Mouse (Mus musculus) limb, embryonic 12.5 days (tissue): ENCODE data around the gene Snapc4. TPM values are rescaled to one million over a fixed set of nuclear protein-coding genes. Genes with fewer than 3 reads are reported as not detected.

Source experiments
- polyA plus RNA-seq: library from polyadenylated mRNA; unstranded; fragments of >200 nt; fragmentation: Nextera tagmentation; extraction: Ambion mirVana; gene quantifications from 2 replicates; pipeline ENCODE4 v1.2.1, GENCODE M21; 2016

The Snapc4 gene
- polyA plus RNA-seq, 1 experiment from 2014 or later: 36.7 TPM

Other genes with a start within 250 kb of the Snapc4 start
- not detected in 2 replicates for gene Lhx3, start 172.4 kb downstream of the Snapc4 start, polyA plus RNA-seq
- 16.1 TPM in 2 replicates for gene Qsox2, start 143.1 kb downstream of the Snapc4 start, polyA plus RNA-seq
- not detected in 2 replicates for gene Ccdc187, start 86.1 kb downstream of the Snapc4 start, polyA plus RNA-seq
- gene Gpsm1, start 65.1 kb downstream of the Snapc4 start, polyA plus RNA-seq: 73.4 and 74.1 TPM in 2 replicates
- gene Dnlz, start 28.5 kb downstream of the Snapc4 start, polyA plus RNA-seq: 32.2 and 32.5 TPM in 2 replicates
- 0.50 and 0.51 TPM in 2 replicates for gene Card9, start 19.7 kb downstream of the Snapc4 start, polyA plus RNA-seq
- gene Entr1, start 8.7 kb upstream of the Snapc4 start, polyA plus RNA-seq: 170 TPM in 2 replicates
- gene Pmpca, start 8.7 kb upstream of the Snapc4 start, polyA plus RNA-seq: 116 TPM in 2 replicates
- gene Inpp5e, start 28.6 kb upstream of the Snapc4 start, polyA plus RNA-seq: 29.1 and 30.3 TPM in 2 replicates
- gene Sec16a, start 64.6 kb upstream of the Snapc4 start, polyA plus RNA-seq: 25.6 and 33.0 TPM in 2 replicates
- 13.7 and 14.0 TPM in 2 replicates for gene Notch1, start 136.0 kb upstream of the Snapc4 start, polyA plus RNA-seq
- gene Egfl7, start 199.4 kb upstream of the Snapc4 start, polyA plus RNA-seq: 77.4 and 82.1 TPM in 2 replicates
- gene Gm20532, start 206.0 kb upstream of the Snapc4 start, polyA plus RNA-seq: 0.31 TPM in 1 of 2 replicates, not detected in the other
- 17.1 and 18.4 TPM in 2 replicates for gene Agpat2, start 223.8 kb upstream of the Snapc4 start, polyA plus RNA-seq
- 61.7 and 66.3 TPM in 2 replicates for gene Fam69b, start 247.8 kb upstream of the Snapc4 start, polyA plus RNA-seq